8 mouse cellular contexts compared by ENCODE assay signal in genomic region chr4:56865003-56865511, GRCm38 (mm10). TPM values are rescaled to one million over a fixed set of nuclear protein-coding genes. Genes with fewer than 3 reads are reported as not detected.
A peak's percentile ranks its signal among the peaks of the same experiment; 100 is the strongest.
DNase-seq lines count a peak whose midpoint lies in the region; ATAC-seq lines count a peak whose summit lies in the region.

Gene Ctnnal1, minus strand, starts transcription at chr4:56865188.

- WGBS in heart, embryonic 12.5 days = under 1% methylated on average over 40 of the region's 45 CpGs
- WGBS in kidney, embryonic 16.5 days = 0% methylated on average over 45 of the region's 45 CpGs

- H3K4me3 ChIP-seq in erythroblast, embryonic 14.5 days (replicated peaks) = peak within 1 kb of the TSS; percentile 71
- peak within 1 kb of the TSS; percentile 83 for H3K4me3 ChIP-seq in heart, embryonic 12.5 days
- peak within 1 kb of the TSS; percentile 84 for H3K4me3 ChIP-seq in kidney, embryonic 16.5 days (ENCODE audit: low read length)

- DNase-seq in CD4-positive, CD25-positive, alpha-beta regulatory T cell, adult 2 months (ENCODE audit: low read depth, low spot score) = peak; percentile 79
- DNase-seq in brain, embryonic 18.5 days (ENCODE audit: low read depth, low spot score) = peak; percentile 32
- peak; percentile 94 for DNase-seq in liver
- DNase-seq in spleen, postnatal 36 days (ENCODE audit: low spot score in 2 of 2) = peak; percentile 90

- peaks cover 42% of the 10 kb centered on the region for H3K4me1 ChIP-seq in erythroblast, embryonic 14.5 days (ENCODE audit: control insufficient read depth)
- H3K4me1 ChIP-seq in heart, embryonic 12.5 days (replicated peaks) = peaks cover 33% of the 10 kb centered on the region
- peaks cover 21% of the 10 kb centered on the region for H3K4me1 ChIP-seq in kidney, embryonic 16.5 days (ENCODE audit: insufficient read depth, low read length)

- no peaks in the 10 kb centered on the region for H3K36me3 ChIP-seq in erythroblast, embryonic 14.5 days (ENCODE audit: control insufficient read depth)
- H3K36me3 ChIP-seq in heart, embryonic 12.5 days = no peaks in the 10 kb centered on the region
- no peaks in the 10 kb centered on the region for H3K36me3 ChIP-seq in kidney, embryonic 16.5 days (ENCODE audit: insufficient read depth, low read length)

- H3K27me3 ChIP-seq in erythroblast, embryonic 14.5 days (ENCODE audit: control insufficient read depth) = no peaks in the 10 kb centered on the region
- H3K27me3 ChIP-seq in heart, embryonic 12.5 days (replicated peaks) = no peaks in the 10 kb centered on the region
- no peaks in the 10 kb centered on the region for H3K27me3 ChIP-seq in kidney, embryonic 16.5 days (ENCODE audit: insufficient read depth, low read length)

- H3K4me2 ChIP-seq in heart, embryonic 12.5 days = peak within 1 kb of the TSS; percentile 83
- peak within 1 kb of the TSS; percentile 54 for H3K4me2 ChIP-seq in kidney, embryonic 16.5 days (replicated peaks; ENCODE audit: low read depth, low read length)

- peak within 1 kb of the TSS; percentile 80 for H3K27ac ChIP-seq in heart, embryonic 12.5 days (ENCODE audit: poor library complexity, severe bottlenecking)
- H3K27ac ChIP-seq in kidney, embryonic 16.5 days (ENCODE audit: low read length) = peak within 1 kb of the TSS; percentile 91

- peak within 1 kb of the TSS; percentile 90 for H3K9ac ChIP-seq in heart, embryonic 12.5 days
- H3K9ac ChIP-seq in kidney, embryonic 16.5 days (replicated peaks; ENCODE audit: low read length) = peak within 1 kb of the TSS; percentile 82

- ATAC-seq in heart, embryonic 12.5 days (ENCODE audit: insufficient number of reproducible peaks, low FRiP score) = peak; percentile 95
- ATAC-seq in kidney, embryonic 16.5 days (ENCODE audit: low FRiP score, low TSS enrichment) = peak; percentile 98
- peak; percentile 87 for ATAC-seq in monocyte, adult 5-6 weeks (replicated peaks; ENCODE audit: insufficient number of reproducible peaks, low FRiP score, low TSS enrichment, poor library complexity, severe bottlenecking)

- H3K9me3 ChIP-seq in erythroblast, embryonic 14.5 days (ENCODE audit: control insufficient read depth, low read length) = no peaks in the 10 kb centered on the region
- no peaks in the 10 kb centered on the region for H3K9me3 ChIP-seq in heart, embryonic 12.5 days (replicated peaks)
- H3K9me3 ChIP-seq in kidney, embryonic 16.5 days (ENCODE audit: low read length) = no peaks in the 10 kb centered on the region

RNA-seq across cellular contexts. Expression of gene Ctnnal1, which starts in this region (rescaled TPM):
- 0.17 and 0.18 TPM in 2 replicates for polyA plus RNA-seq in erythroblast, embryonic 14.5 days (2012)
- 20.5 and 21.7 TPM in 2 replicates for polyA plus RNA-seq in heart, embryonic 12.5 days (2016; fragmentation: Nextera tagmentation; extraction: Ambion mirVana)
- 38.7 and 39.7 TPM in 2 replicates for polyA plus RNA-seq in kidney, embryonic 16.5 days (2015; fragmentation: Nextera tagmentation; extraction: Ambion mirVana)
- total RNA-seq in monocyte, adult 5-6 weeks (2017) = 0.19 to 2.6 TPM (median 0.21 TPM) in 3 replicates

Comparison
In these comparisons a context has a peak if more than half of its experiments do, and no peak if none do; other contexts are left out.
1. Peak in every context shown above with its lines: DNase-seq, ATAC-seq, H3K4me3 ChIP-seq and H3K27ac ChIP-seq.
2. RNA of gene Ctnnal1 (polyA plus RNA-seq): 38.7 to 39.7 TPM in kidney, embryonic 16.5 days and 20.5 to 21.7 TPM in heart, embryonic 12.5 days; 0.17 to 0.18 TPM in erythroblast, embryonic 14.5 days; every median in the first group is over 10 times any median in the second.
3. DNase-seq: peak in every context shown above with its lines; median percentile 94 in liver; 90 in spleen, postnatal 36 days; 79 in CD4-positive, CD25-positive, alpha-beta regulatory T cell, adult 2 months; 32 in brain, embryonic 18.5 days.